Mouse (Mus musculus) B cell, adult 2 months (primary cell): ENCODE measurements at regions not wholly inside any gene's neighbourhood (a gene's known extent, or its start where the extent isn't known, plus 50 kb on each side); places are given as distances from the start of the nearest gene placed in this dataset.
A peak's percentile ranks its signal among the peaks of the same experiment; 100 is the strongest.

Experiments used
- DNase-seq, 2 experiments: peaks; one replicate each; pipeline ENCODE4 v3.0.0; 2022

GRCm38 (mm10) chr1:34642304-34642893, 62.9 kb downstream of the Amer3 start:
- peak; percentile 57 to 61 for DNase-seq

GRCm38 (mm10) chr1:34653963-34654644, 74.6 kb downstream of the Amer3 start:
- DNase-seq, result no peak

GRCm38 (mm10) chr1:34657481-34657880, 78.0 kb downstream of the Amer3 start:
- DNase-seq, result no peak

GRCm38 (mm10) chr1:34663875-34664547, 84.6 kb downstream of the Amer3 start:
- no peak for DNase-seq

- DNase-seq, result no peak
These were observed 85.5 kb downstream of the Amer3 start for GRCm38 (mm10) chr1:34664816-34665511.

- no peak for DNase-seq
These were observed 86.0 kb downstream of the Amer3 start for GRCm38 (mm10) chr1:34665512-34665854.

- no peak for DNase-seq
These were observed 86.8 kb downstream of the Amer3 start for GRCm38 (mm10) chr1:34666226-34666662.

GRCm38 (mm10) chr1:34677105-34677741, 97.8 kb downstream of the Amer3 start:
- no peak for DNase-seq

- no peak for DNase-seq
These were observed 98.6 kb downstream of the Amer3 start for GRCm38 (mm10) chr1:34677832-34678733.

GRCm38 (mm10) chr1:34678734-34679068, 99.2 kb downstream of the Amer3 start:
- no peak for DNase-seq

GRCm38 (mm10) chr1:34686539-34686938, 107.1 kb downstream of the Amer3 start:
- no peak for DNase-seq

GRCm38 (mm10) chr1:34696533-34696932, 117.1 kb downstream of the Amer3 start:
- DNase-seq, result no peak

- DNase-seq, result peak; percentile 32 to 35
These were observed 121.0 kb downstream of the Amer3 start for GRCm38 (mm10) chr1:34700237-34701030.

- no peak for DNase-seq
These were observed 122.0 kb downstream of the Amer3 start for GRCm38 (mm10) chr1:34701436-34701835.

- no peak for DNase-seq
These were observed 129.6 kb downstream of the Amer3 start for GRCm38 (mm10) chr1:34709089-34709488.

GRCm38 (mm10) chr1:34722674-34723073, 120.2 kb downstream of the Fam168b start:
- no peak for DNase-seq

GRCm38 (mm10) chr1:34732156-34732555, 110.7 kb downstream of the Fam168b start:
- DNase-seq, result no peak

- no peak for DNase-seq
These were observed 109.6 kb downstream of the Fam168b start for GRCm38 (mm10) chr1:34733026-34733913.

- DNase-seq, result peak; percentile 77 to 79
These were observed 104.3 kb downstream of the Fam168b start for GRCm38 (mm10) chr1:34738386-34739067.

GRCm38 (mm10) chr1:34739621-34740020, 103.2 kb downstream of the Fam168b start:
- DNase-seq, result no peak
